Mouse (Mus musculus): ENCODE data around the gene Vax1.

Vax1 gene

GRCm38 (mm10) chr19:59169143-59169935 is 517 bp downstream of the Vax1 start:
- no peak for DNase-seq (ENCODE audit: low spot score)

- no peak for DNase-seq (ENCODE audit: low spot score)
Observed at GRCm38 (mm10) chr19:59168386-59168905, 1.4 kb downstream of the Vax1 start.

- no peak for DNase-seq (ENCODE audit: low spot score)
Observed at GRCm38 (mm10) chr19:59167871-59168270, 2.0 kb downstream of the Vax1 start.

- DNase-seq (ENCODE audit: low spot score) = no peak
Observed at GRCm38 (mm10) chr19:59166879-59167278, 3.0 kb downstream of the Vax1 start.

GRCm38 (mm10) chr19:59166311-59166761 is 3.5 kb downstream of the Vax1 start:
- DNase-seq (ENCODE audit: low spot score) = no peak

- DNase-seq (ENCODE audit: low spot score) = no peak
Observed at GRCm38 (mm10) chr19:59165577-59165976, 4.3 kb downstream of the Vax1 start.

- DNase-seq (ENCODE audit: low spot score) = no peak
Observed at GRCm38 (mm10) chr19:59164896-59165560, 4.8 kb downstream of the Vax1 start.

- DNase-seq (ENCODE audit: low spot score) = no peak
Observed at GRCm38 (mm10) chr19:59164111-59164510, 5.7 kb downstream of the Vax1 start.

GRCm38 (mm10) chr19:59156702-59157101 is 13.2 kb downstream of the Vax1 start:
- no peak for DNase-seq (ENCODE audit: low spot score)

GRCm38 (mm10) chr19:59154171-59154570 is 15.7 kb downstream of the Vax1 start:
- DNase-seq (ENCODE audit: low spot score) = no peak

GRCm38 (mm10) chr19:59145492-59146140 is 24.2 kb downstream of the Vax1 start:
- peak; percentile 28 for DNase-seq (ENCODE audit: low spot score)

GRCm38 (mm10) chr19:59145064-59145463 is 24.8 kb downstream of the Vax1 start:
- no peak for DNase-seq (ENCODE audit: low spot score)

- no peak for DNase-seq (ENCODE audit: low spot score)
Observed at GRCm38 (mm10) chr19:59142206-59142605, 27.6 kb downstream of the Vax1 start.

GRCm38 (mm10) chr19:59135387-59135786 is 34.5 kb downstream of the Vax1 start:
- DNase-seq (ENCODE audit: low spot score) = no peak

- DNase-seq (ENCODE audit: low spot score) = no peak
Observed at GRCm38 (mm10) chr19:59134916-59135315, 34.9 kb downstream of the Vax1 start.

GRCm38 (mm10) chr19:59133202-59133601 is 36.7 kb downstream of the Vax1 start:
- no peak for DNase-seq (ENCODE audit: low spot score)

GRCm38 (mm10) chr19:59129671-59130070 is 40.2 kb downstream of the Vax1 start:
- DNase-seq (ENCODE audit: low spot score) = no peak

GRCm38 (mm10) chr19:59128531-59129204 is 41.2 kb downstream of the Vax1 start:
- DNase-seq (ENCODE audit: low spot score) = no peak

GRCm38 (mm10) chr19:59127424-59127823 is 42.4 kb downstream of the Vax1 start:
- no peak for DNase-seq (ENCODE audit: low spot score)

Measured in layer of hippocampus, adult 11-12 months (tissue).